Mouse (Mus musculus): ENCODE measurements around the gene Lsr. TPM values are rescaled to one million over a fixed set of nuclear protein-coding genes. Genes with fewer than 3 reads are reported as not detected.

Lsr gene
- polyA plus RNA-seq, 1 experiment from 2014 or later: 10.2 TPM

GRCm38 (mm10) chr7:30993986-30994385, 20.7 kb upstream of the Lsr start:
- Histone ChIP-seq H3K4me2 (ENCODE audit: low read depth, low read length) (no peak overlapping the region), H3K27ac (ENCODE audit: low read depth, low read length) (no peak overlapping the region), H3K27me3 (ENCODE audit: control insufficient read depth, insufficient read depth, low read length) (no peaks in the 10 kb centered on the region), H3K36me3 (ENCODE audit: control insufficient read depth, insufficient read depth, low read length) (no peaks in the 10 kb centered on the region), H3K4me1 (ENCODE audit: control insufficient read depth, insufficient read depth, low read length) (no peaks in the 10 kb centered on the region), H3K4me3 (ENCODE audit: low read depth, low read length) (no peak overlapping the region), H3K9me3 (ENCODE audit: control insufficient read depth, low read length) (no peaks in the 10 kb centered on the region), H3K9ac (replicated peaks; ENCODE audit: low read depth, low read length) (no peak overlapping the region)
- ATAC-seq (ENCODE audit: low read depth): no peak
- 82% methylated on average over 5 of the region's 5 CpGs for WGBS

- Histone ChIP-seq H3K4me3 (ENCODE audit: low read depth, low read length) (no peak overlapping the region), H3K9ac (replicated peaks; ENCODE audit: low read depth, low read length) (no peak overlapping the region), H3K36me3 (ENCODE audit: control insufficient read depth, insufficient read depth, low read length) (no peaks in the 10 kb centered on the region), H3K27ac (ENCODE audit: low read depth, low read length) (no peak overlapping the region), H3K9me3 (ENCODE audit: control insufficient read depth, low read length) (no peaks in the 10 kb centered on the region), H3K27me3 (ENCODE audit: control insufficient read depth, insufficient read depth, low read length) (no peaks in the 10 kb centered on the region), H3K4me1 (ENCODE audit: control insufficient read depth, insufficient read depth, low read length) (no peaks in the 10 kb centered on the region), H3K4me2 (ENCODE audit: low read depth, low read length) (no peak overlapping the region)
- ATAC-seq (ENCODE audit: low read depth): no peak
- WGBS: 87% methylated on average over 5 of the region's 5 CpGs
Observed at GRCm38 (mm10) chr7:30992148-30992547, 18.9 kb upstream of the Lsr start.

- no peaks in the 10 kb centered on the region for H3K9me3 ChIP-seq (ENCODE audit: control insufficient read depth, low read length)
- H3K9ac ChIP-seq (replicated peaks; ENCODE audit: low read depth, low read length): no peak overlapping the region
- H3K27ac ChIP-seq (ENCODE audit: low read depth, low read length): no peak overlapping the region
- H3K36me3 ChIP-seq (ENCODE audit: control insufficient read depth, insufficient read depth, low read length): no peaks in the 10 kb centered on the region
- no peak overlapping the region for H3K4me2 ChIP-seq (ENCODE audit: low read depth, low read length)
- H3K4me3 ChIP-seq (ENCODE audit: low read depth, low read length): no peak overlapping the region
- no peaks in the 10 kb centered on the region for H3K27me3 ChIP-seq (ENCODE audit: control insufficient read depth, insufficient read depth, low read length)
- 90% methylated on average over 4 of the region's 4 CpGs for WGBS
- no peaks in the 10 kb centered on the region for H3K4me1 ChIP-seq (ENCODE audit: control insufficient read depth, insufficient read depth, low read length)
- ATAC-seq (ENCODE audit: low read depth): no peak
Observed at GRCm38 (mm10) chr7:30988519-30989162, 15.4 kb upstream of the Lsr start.

- ATAC-seq (ENCODE audit: low read depth): no peak
- no peaks in the 10 kb centered on the region for H3K27me3 ChIP-seq (ENCODE audit: control insufficient read depth, insufficient read depth, low read length)
- no peak overlapping the region for H3K4me2 ChIP-seq (ENCODE audit: low read depth, low read length)
- H3K27ac ChIP-seq (ENCODE audit: low read depth, low read length): no peak overlapping the region
- H3K4me1 ChIP-seq (ENCODE audit: control insufficient read depth, insufficient read depth, low read length): no peaks in the 10 kb centered on the region
- no peak overlapping the region for H3K9ac ChIP-seq (replicated peaks; ENCODE audit: low read depth, low read length)
- H3K9me3 ChIP-seq (ENCODE audit: control insufficient read depth, low read length): no peaks in the 10 kb centered on the region
- H3K4me3 ChIP-seq (ENCODE audit: low read depth, low read length): no peak overlapping the region
- H3K36me3 ChIP-seq (ENCODE audit: control insufficient read depth, insufficient read depth, low read length): no peaks in the 10 kb centered on the region
- WGBS: 86% methylated on average over 9 of the region's 9 CpGs
Observed at GRCm38 (mm10) chr7:30985357-30985756, 12.1 kb upstream of the Lsr start.

GRCm38 (mm10) chr7:30981703-30982102, 8.4 kb upstream of the Lsr start:
- no peaks in the 10 kb centered on the region for H3K36me3 ChIP-seq (ENCODE audit: control insufficient read depth, insufficient read depth, low read length)
- H3K27me3 ChIP-seq (ENCODE audit: control insufficient read depth, insufficient read depth, low read length): no peaks in the 10 kb centered on the region
- H3K4me3 ChIP-seq (ENCODE audit: low read depth, low read length): no peak overlapping the region
- 92% methylated on average over 4 of the region's 4 CpGs for WGBS
- H3K4me1 ChIP-seq (ENCODE audit: control insufficient read depth, insufficient read depth, low read length): no peaks in the 10 kb centered on the region
- no peak overlapping the region for H3K27ac ChIP-seq (ENCODE audit: low read depth, low read length)
- no peak overlapping the region for H3K9ac ChIP-seq (replicated peaks; ENCODE audit: low read depth, low read length)
- no peak overlapping the region for H3K4me2 ChIP-seq (ENCODE audit: low read depth, low read length)
- no peak for ATAC-seq (ENCODE audit: low read depth)
- no peaks in the 10 kb centered on the region for H3K9me3 ChIP-seq (ENCODE audit: control insufficient read depth, low read length)

- H3K4me2 ChIP-seq (ENCODE audit: low read depth, low read length): peak within 1 kb of the TSS; percentile 12
- under 1% methylated on average over 36 of the region's 37 CpGs for WGBS
- no peak within 1 kb of the TSS for H3K27ac ChIP-seq (ENCODE audit: low read depth, low read length)
- H3K9me3 ChIP-seq (ENCODE audit: control insufficient read depth, low read length): no peaks in the 10 kb centered on the region
- H3K27me3 ChIP-seq (ENCODE audit: control insufficient read depth, insufficient read depth, low read length): peaks cover 11% of the 10 kb centered on the region
- H3K4me3 ChIP-seq (ENCODE audit: low read depth, low read length): peak within 1 kb of the TSS; percentile 16
- peak; percentile 83 for ATAC-seq (ENCODE audit: low read depth)
- no peak within 1 kb of the TSS for H3K9ac ChIP-seq (replicated peaks; ENCODE audit: low read depth, low read length)
- no peaks in the 10 kb centered on the region for H3K36me3 ChIP-seq (ENCODE audit: control insufficient read depth, insufficient read depth, low read length)
- H3K4me1 ChIP-seq (ENCODE audit: control insufficient read depth, insufficient read depth, low read length): peaks cover 7% of the 10 kb centered on the region; the same call in 1 of the 2 replicates
Observed at GRCm38 (mm10) chr7:30973501-30974289, 431 bp upstream of the Lsr start, which contains the start of gene Fam187b. Gene Fam187b, plus strand, starts transcription at chr7:30973790.

- Histone ChIP-seq H3K9me3 (ENCODE audit: control insufficient read depth, low read length) (no peaks in the 10 kb centered on the region), H3K4me1 (ENCODE audit: control insufficient read depth, insufficient read depth, low read length) (peaks cover 7% of the 10 kb centered on the region; the same call in 1 of the 2 replicates), H3K9ac (replicated peaks; ENCODE audit: low read depth, low read length) (no peak overlapping the region), H3K4me3 (ENCODE audit: low read depth, low read length) (peak overlapping the region; percentile 16), H3K27ac (ENCODE audit: low read depth, low read length) (no peak overlapping the region), H3K36me3 (ENCODE audit: control insufficient read depth, insufficient read depth, low read length) (no peaks in the 10 kb centered on the region), H3K27me3 (ENCODE audit: control insufficient read depth, insufficient read depth, low read length) (peaks cover 11% of the 10 kb centered on the region), H3K4me2 (ENCODE audit: low read depth, low read length) (peak overlapping the region; percentile 12; the same call in 1 of the 2 replicates)
- no peak; the same call in 1 of the 2 replicates for ATAC-seq (ENCODE audit: low read depth)
- WGBS: 4% methylated on average over 41 of the region's 41 CpGs
Observed at GRCm38 (mm10) chr7:30972426-30973250, 626 bp downstream of the Lsr start.

GRCm38 (mm10) chr7:30971901-30972300, 1.4 kb downstream of the Lsr start:
- H3K4me2 ChIP-seq (ENCODE audit: low read depth, low read length): no peak overlapping the region
- peaks cover 11% of the 10 kb centered on the region for H3K27me3 ChIP-seq (ENCODE audit: control insufficient read depth, insufficient read depth, low read length)
- no peak for ATAC-seq (ENCODE audit: low read depth)
- peaks cover 7% of the 10 kb centered on the region; the same call in 1 of the 2 replicates for H3K4me1 ChIP-seq (ENCODE audit: control insufficient read depth, insufficient read depth, low read length)
- H3K4me3 ChIP-seq (ENCODE audit: low read depth, low read length): no peak overlapping the region; the same call in 1 of the 2 replicates
- no peak overlapping the region for H3K27ac ChIP-seq (ENCODE audit: low read depth, low read length)
- H3K9me3 ChIP-seq (ENCODE audit: control insufficient read depth, low read length): no peaks in the 10 kb centered on the region
- H3K36me3 ChIP-seq (ENCODE audit: control insufficient read depth, insufficient read depth, low read length): no peaks in the 10 kb centered on the region
- H3K9ac ChIP-seq (replicated peaks; ENCODE audit: low read depth, low read length): no peak overlapping the region
- 93% methylated on average over 15 of the region's 15 CpGs for WGBS
